Mouse (Mus musculus): Measurements from ENCODE around the gene Dab1.

DNA sequence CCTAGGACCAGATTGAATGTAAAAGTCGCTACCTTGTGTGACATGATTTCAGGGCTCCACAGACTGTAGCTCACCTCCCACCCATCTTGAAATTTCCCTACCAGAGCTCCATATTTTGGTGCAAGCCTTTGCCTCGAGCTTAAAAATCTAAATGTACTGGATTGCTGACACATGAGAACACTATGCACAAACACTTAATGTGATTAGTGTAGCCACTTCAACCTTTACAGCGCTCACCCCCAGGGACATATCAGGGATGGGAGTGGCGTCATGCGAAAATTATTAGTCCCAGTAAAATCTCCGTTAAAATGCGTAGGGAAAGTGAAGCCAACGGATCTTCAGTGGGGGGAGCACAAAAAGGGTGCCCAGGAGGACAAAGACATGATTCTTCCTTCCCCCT lies 953.3 kb downstream of the Dab1 start:
- TF ChIP-seq CTCF (IDR thresholded peaks at IDR 0.05; ENCODE audit: extremely low read depth, insufficient read depth, insufficient read length, insufficient replicate concordance) (no peak), POLR2A (IDR thresholded peaks at IDR 0.05; ENCODE audit: low read depth, low read length) (no peak)

All from spleen, adult 2 months (tissue).